Mouse (Mus musculus) right cerebral cortex, adult 2 months (tissue): ENCODE measurements around the gene Marc1.
A peak's percentile ranks its signal among the peaks of the same experiment; 100 is the strongest.

Experiments used
- DNase-seq, 2 experiments: peaks; one replicate each; pipeline ENCODE4 v3.0.0; 2021 to 2022; ENCODE audit warnings: low spot score in 2 of 2

Marc1 gene

GRCm38 (mm10) chr1:184810780-184811575 lies at the start of gene Marc1:
Marc1 (minus strand) TSS chr1:184811313.
- no peak for DNase-seq

GRCm38 (mm10) chr1:184860276-184860675 lies 49.2 kb upstream of the Marc1 start:
- no peak for DNase-seq

- no peak for DNase-seq
These were observed 47.1 kb upstream of the Marc1 start for GRCm38 (mm10) chr1:184858253-184858652.

- DNase-seq: peak; percentile 45 to 58
These were observed 46.1 kb upstream of the Marc1 start for GRCm38 (mm10) chr1:184857216-184857615.

- no peak for DNase-seq
These were observed 42.8 kb upstream of the Marc1 start for GRCm38 (mm10) chr1:184853922-184854321.

- DNase-seq: peak in 1 of 2 experiments; percentile 68
These were observed 42.2 kb upstream of the Marc1 start for GRCm38 (mm10) chr1:184853339-184853738.

GRCm38 (mm10) chr1:184851741-184852618 lies 40.9 kb upstream of the Marc1 start:
- DNase-seq: peak; percentile 82 to 84

- no peak for DNase-seq
These were observed 40.1 kb upstream of the Marc1 start for GRCm38 (mm10) chr1:184851166-184851565.

GRCm38 (mm10) chr1:184846973-184847372 lies 35.9 kb upstream of the Marc1 start:
- no peak for DNase-seq

GRCm38 (mm10) chr1:184846092-184846750 lies 35.1 kb upstream of the Marc1 start, which contains the start of gene Marc2:
Marc2 (minus strand) TSS chr1:184846451.
- DNase-seq: peak in 1 of 2 experiments; percentile 24

- peak; percentile 84 to 85 for DNase-seq
These were observed 34.3 kb upstream of the Marc1 start for GRCm38 (mm10) chr1:184845111-184846071.

- DNase-seq: no peak
These were observed 33.4 kb upstream of the Marc1 start for GRCm38 (mm10) chr1:184844326-184845066.

GRCm38 (mm10) chr1:184837649-184838048 lies 26.5 kb upstream of the Marc1 start:
- no peak for DNase-seq

GRCm38 (mm10) chr1:184836350-184836749 lies 25.2 kb upstream of the Marc1 start:
- no peak for DNase-seq

GRCm38 (mm10) chr1:184833499-184833898 lies 22.4 kb upstream of the Marc1 start:
- no peak for DNase-seq

- no peak for DNase-seq
These were observed 21.1 kb upstream of the Marc1 start for GRCm38 (mm10) chr1:184832211-184832610.

GRCm38 (mm10) chr1:184829897-184830296 lies 18.8 kb upstream of the Marc1 start:
- DNase-seq: no peak

- DNase-seq: no peak
These were observed 16.1 kb upstream of the Marc1 start for GRCm38 (mm10) chr1:184827175-184827701.

GRCm38 (mm10) chr1:184825093-184825492 lies 14.0 kb upstream of the Marc1 start:
- peak; percentile 50 to 56 for DNase-seq

GRCm38 (mm10) chr1:184824439-184824851 lies 13.3 kb upstream of the Marc1 start:
- DNase-seq: peak; percentile 89
